8 mouse cellular contexts compared by ENCODE assay signal in genomic region chr7:81827806-81828667, GRCm38 (mm10). TPM values are rescaled to one million over a fixed set of nuclear protein-coding genes. Genes with fewer than 3 reads are reported as not detected.
DNase-seq lines count a peak whose midpoint lies in the region; ATAC-seq lines count a peak whose summit lies in the region.

No protein-coding gene starts in this region.

- peak; percentile 8 to 38 for DNase-seq in layer of hippocampus, adult 18-20 months (ENCODE audit: low spot score in 2 of 2)
- DNase-seq in layer of hippocampus, adult 9-11 months = no peak
- DNase-seq in R1 (ENCODE audit: low read depth, low spot score) = peak; percentile 27
- peak; percentile 42 for DNase-seq in naive thymus-derived CD4-positive, alpha-beta T cell, adult 2 months (ENCODE audit: low read depth)
- no peak for DNase-seq in ovary, postnatal 14 days (ENCODE audit: low spot score)
- no peak for DNase-seq in frontal cortex, postnatal 10 days (ENCODE audit: low spot score in 2 of 2)

- peak; percentile 6; the same call in 1 of the 2 replicates for ATAC-seq in heart, embryonic 13.5 days (ENCODE audit: extremely low read depth, insufficient number of reproducible peaks, low FRiP score, low TSS enrichment)
- no peak for ATAC-seq in limb, embryonic 13.5 days (ENCODE audit: low FRiP score, low read depth)

- H3K9ac ChIP-seq in heart, embryonic 13.5 days = peak overlapping the region; percentile 95
- H3K9ac ChIP-seq in limb, embryonic 13.5 days = peak overlapping the region; percentile 92

- WGBS in heart, embryonic 13.5 days = 26% methylated on average over 17 of the region's 17 CpGs
- 26% methylated on average over 17 of the region's 17 CpGs for WGBS in limb, embryonic 13.5 days

- peak overlapping the region; percentile 89 for H3K4me3 ChIP-seq in heart, embryonic 13.5 days
- H3K4me3 ChIP-seq in limb, embryonic 13.5 days = peak overlapping the region; percentile 86

- no peaks in the 10 kb centered on the region for H3K36me3 ChIP-seq in heart, embryonic 13.5 days
- no peaks in the 10 kb centered on the region for H3K36me3 ChIP-seq in limb, embryonic 13.5 days

- H3K4me1 ChIP-seq in heart, embryonic 13.5 days = peaks cover 50% of the 10 kb centered on the region
- H3K4me1 ChIP-seq in limb, embryonic 13.5 days = peaks cover 45% of the 10 kb centered on the region

- peak overlapping the region; percentile 98 for H3K27ac ChIP-seq in heart, embryonic 13.5 days (replicated peaks)
- peak overlapping the region; percentile 91; the same call in 1 of the 2 replicates for H3K27ac ChIP-seq in limb, embryonic 13.5 days

- no peaks in the 10 kb centered on the region for H3K9me3 ChIP-seq in heart, embryonic 13.5 days
- no peaks in the 10 kb centered on the region for H3K9me3 ChIP-seq in limb, embryonic 13.5 days

- peak overlapping the region; percentile 83 for H3K4me2 ChIP-seq in heart, embryonic 13.5 days
- peak overlapping the region; percentile 85 for H3K4me2 ChIP-seq in limb, embryonic 13.5 days (replicated peaks)

- no peaks in the 10 kb centered on the region for H3K27me3 ChIP-seq in heart, embryonic 13.5 days (replicated peaks)
- no peaks in the 10 kb centered on the region for H3K27me3 ChIP-seq in limb, embryonic 13.5 days

RNA-seq across cellular contexts. Expression of gene Btbd1, which starts 1.2 kb away (rescaled TPM):
- total RNA-seq in layer of hippocampus, adult 18-20 months (2021) = 100 to 1,000 TPM; 105 to 109 TPM
- polyA plus RNA-seq in heart, embryonic 13.5 days (2015; fragmentation: Nextera tagmentation; extraction: Ambion mirVana) = 74.6 and 83.1 TPM in 2 replicates
- polyA plus RNA-seq in limb, embryonic 13.5 days (2015; fragmentation: Nextera tagmentation; extraction: Ambion mirVana) = 65.9 and 72.8 TPM in 2 replicates

RNA-seq across cellular contexts. Expression of gene Gm10160, which starts 27.6 kb away (rescaled TPM):
- not detected for total RNA-seq in layer of hippocampus, adult 18-20 months (2021)
- polyA plus RNA-seq in heart, embryonic 13.5 days (2015; fragmentation: Nextera tagmentation; extraction: Ambion mirVana) = not detected in 2 replicates
- polyA plus RNA-seq in limb, embryonic 13.5 days (2015; fragmentation: Nextera tagmentation; extraction: Ambion mirVana) = not detected in 2 replicates

RNA-seq across cellular contexts. Expression of gene Tm6sf1, which starts 30.8 kb away (rescaled TPM):
- 10 to 100 TPM; 10.2 to 14.3 TPM for total RNA-seq in layer of hippocampus, adult 18-20 months (2021)
- 20.0 and 22.8 TPM in 2 replicates for polyA plus RNA-seq in heart, embryonic 13.5 days (2015; fragmentation: Nextera tagmentation; extraction: Ambion mirVana)
- 17.0 and 19.5 TPM in 2 replicates for polyA plus RNA-seq in limb, embryonic 13.5 days (2015; fragmentation: Nextera tagmentation; extraction: Ambion mirVana)

RNA-seq across cellular contexts. Expression of gene 3110040N11Rik, which starts 38.8 kb away (rescaled TPM):
- 10 to 100 TPM; 28.3 to 29.4 TPM for total RNA-seq in layer of hippocampus, adult 18-20 months (2021)
- polyA plus RNA-seq in heart, embryonic 13.5 days (2015; fragmentation: Nextera tagmentation; extraction: Ambion mirVana) = 36.4 and 43.7 TPM in 2 replicates
- 57.3 and 62.4 TPM in 2 replicates for polyA plus RNA-seq in limb, embryonic 13.5 days (2015; fragmentation: Nextera tagmentation; extraction: Ambion mirVana)

Comparison
In these comparisons a context has a peak if more than half of its experiments do, and no peak if none do; other contexts are left out.
1. DNase-seq: peak in layer of hippocampus, adult 18-20 months (2 of 2), R1 (single experiment) and naive thymus-derived CD4-positive, alpha-beta T cell, adult 2 months (single experiment); none in layer of hippocampus, adult 9-11 months (single experiment), ovary, postnatal 14 days (single experiment) and frontal cortex, postnatal 10 days (0 of 2).